Mouse (Mus musculus) cerebellum, adult 2 months (tissue): Measurements from ENCODE around the gene Ppia. TPM values are rescaled to one million over a fixed set of nuclear protein-coding genes. Genes with fewer than 3 reads are reported as not detected.

Experiments used
- DNase-seq, 2 experiments: peaks; one replicate each; pipeline ENCODE4 v3.0.0; 2021
- H3K27ac ChIP-seq: fragments of 200-500 bp; 2 replicates; pipeline ENCODE4 v1.5.1; 2012; ENCODE audit warnings: low read length, control low read depth, inconsistent platforms; ENCODE audit not compliant: insufficient read depth
- H3K27me3 ChIP-seq: fragments of 200-500 bp; 2 replicates; pipeline ENCODE4 v1.6.1; 2012; ENCODE audit warnings: inconsistent platforms, mild to moderate bottlenecking, low read length, moderate library complexity; ENCODE audit not compliant: control insufficient read depth, insufficient read depth
- H3K4me1 ChIP-seq: fragments of 200-500 bp; 2 replicates; pipeline ENCODE4 v1.6.1; 2011; ENCODE audit warnings: low read length; ENCODE audit not compliant: control insufficient read depth, insufficient read depth
- H3K4me3 ChIP-seq: fragments of 200-500 bp; replicated peaks from 2 replicates; pipeline ENCODE3; 2011; ENCODE audit warnings: mild to moderate bottlenecking, low read depth, low read length, control low read depth; ENCODE audit not compliant: insufficient read depth
- CTCF ChIP-seq: fragments of 200-500 bp; IDR thresholded peaks from 2 replicates; pipeline ENCODE4 v1.5.1; 2011; ENCODE audit warnings: low read depth, mild to moderate bottlenecking, control low read depth, low read length, moderate library complexity, borderline replicate concordance; ENCODE audit not compliant: insufficient read depth
- POLR2A ChIP-seq: fragments of 200-500 bp; IDR thresholded peaks from 2 replicates; pipeline ENCODE4 v1.6.1; 2011; ENCODE audit warnings: low read length, control low read depth, borderline replicate concordance; ENCODE audit not compliant: insufficient read depth
- WGBS: fragments of 180-500 bp; shearing (Covaris S2); methylation state at CpG from one replicate; pipeline ENCODE4 v1.1.7; 2018; 5-methylcytosine and 5-hydroxymethylcytosine counted together
- polyA plus RNA-seq: library from polyadenylated mRNA; depleted of rRNA; stranded (reverse); fragments of >200 nt; gene quantifications from 2 replicates; pipeline ENCODE4 v1.2.3, GENCODE M21; 2012

Ppia gene
- polyA plus RNA-seq, 1 experiment: 2,321 TPM

GRCm38 (mm10) chr11:6395565-6395964 is 19.7 kb upstream of the Ppia start:
- no peak overlapping the region for H3K4me3 ChIP-seq

GRCm38 (mm10) chr11:6398141-6398540 is 17.1 kb upstream of the Ppia start:
- DNase-seq: peak in 1 of 2 experiments; percentile 18
- Histone ChIP-seq H3K4me3 (no peak overlapping the region), H3K27me3 (no peaks in the 10 kb centered on the region), H3K4me1 (peaks cover 19% of the 10 kb centered on the region), H3K27ac (no peak overlapping the region)
- TF ChIP-seq POLR2A: no peak
- TF ChIP-seq CTCF: no peak
- WGBS: 72% methylated on average over 10 of the region's 10 CpGs

More at GRCm38 (mm10) chr11:6395565-6395964, 19.7 kb upstream of the Ppia start:
- Histone ChIP-seq H3K27me3 (no peaks in the 10 kb centered on the region), H3K4me1 (peaks cover 24% of the 10 kb centered on the region), H3K27ac (no peak overlapping the region)
- 49% methylated on average over 5 of the region's 5 CpGs for WGBS
- peak in 1 of 2 experiments; percentile 18 for DNase-seq
- no peak for TF ChIP-seq CTCF

GRCm38 (mm10) chr11:6402515-6403510 is 12.4 kb upstream of the Ppia start:
- Histone ChIP-seq H3K27ac (no peak overlapping the region), H3K4me1 (peaks cover 35% of the 10 kb centered on the region), H3K4me3 (no peak overlapping the region), H3K27me3 (no peaks in the 10 kb centered on the region)
- TF ChIP-seq POLR2A: no peak
- peak; percentile 63 for TF ChIP-seq CTCF
- WGBS: 80% methylated on average over 19 of the region's 19 CpGs
- DNase-seq: peak; percentile 32 to 51

- H3K4me1 ChIP-seq: peaks cover 35% of the 10 kb centered on the region
- peak in 1 of 2 experiments; percentile 25 for DNase-seq
- 47% methylated on average over 5 of the region's 5 CpGs for WGBS
- H3K4me3 ChIP-seq: no peak overlapping the region
- no peaks in the 10 kb centered on the region for H3K27me3 ChIP-seq
- H3K27ac ChIP-seq: peak overlapping the region; percentile 90; the same call in 1 of the 2 replicates
- TF ChIP-seq POLR2A (no peak), CTCF (no peak)
Observed at GRCm38 (mm10) chr11:6403830-6404405, 11.3 kb upstream of the Ppia start.

GRCm38 (mm10) chr11:6404699-6405566 is 10.3 kb upstream of the Ppia start:
- Histone ChIP-seq H3K27ac (peak overlapping the region; percentile 90), H3K27me3 (no peaks in the 10 kb centered on the region), H3K4me3 (no peak overlapping the region), H3K4me1 (peaks cover 35% of the 10 kb centered on the region)
- TF ChIP-seq CTCF: no peak
- TF ChIP-seq POLR2A: no peak
- 31% methylated on average over 9 of the region's 9 CpGs for WGBS
- peak; percentile 56 for DNase-seq

- DNase-seq: peak in 1 of 2 experiments; percentile 59
- WGBS: 54% methylated on average over 4 of the region's 4 CpGs
- H3K4me1 ChIP-seq: peaks cover 35% of the 10 kb centered on the region
- TF ChIP-seq POLR2A: no peak
- no peak for TF ChIP-seq CTCF
- H3K27ac ChIP-seq: peak overlapping the region; percentile 90
- H3K27me3 ChIP-seq: no peaks in the 10 kb centered on the region
- H3K4me3 ChIP-seq: no peak overlapping the region
Observed at GRCm38 (mm10) chr11:6405591-6406081, 9.6 kb upstream of the Ppia start.

GRCm38 (mm10) chr11:6406251-6407161 is 8.7 kb upstream of the Ppia start:
- Histone ChIP-seq H3K27me3 (no peaks in the 10 kb centered on the region), H3K4me3 (no peak overlapping the region), H3K4me1 (peaks cover 35% of the 10 kb centered on the region), H3K27ac (peak overlapping the region; percentile 90)
- WGBS: 15% methylated on average over 14 of the region's 14 CpGs
- peak; percentile 81 to 84 for DNase-seq
- TF ChIP-seq CTCF (no peak), POLR2A (0 out of 2 replicates have a peak, but pooled peaks have one; percentile 17)
